Mouse (Mus musculus) heart, postnatal 0 days (tissue): ENCODE measurements around the gene Selenof. TPM values are rescaled to one million over a fixed set of nuclear protein-coding genes. Genes with fewer than 3 reads are reported as not detected.
A peak's percentile ranks its signal among the peaks of the same experiment; 100 is the strongest.

Experiments
- ATAC-seq: fragments of 200-750 bp; cut with Nextera tagmentation; 2 replicates; pipeline ENCODE4 v1.8.0; 2017; ENCODE audit warnings: low read depth, moderate number of reproducible peaks, moderate library complexity; ENCODE audit not compliant: insufficient read depth
- DNase-seq: peaks from one replicate; pipeline ENCODE4 v3.0.0-alpha.2; 2016; ENCODE audit warnings: low spot score
- H3K27ac ChIP-seq: fragments of 300-500 bp; sonication (generic); 2 replicates; pipeline ENCODE4 v1.5.1; 2014; ENCODE audit warnings: low read depth, mild to moderate bottlenecking
- H3K27me3 ChIP-seq: fragments of 300-500 bp; sonication (generic); 2 replicates; pipeline ENCODE4 v1.6.1; 2014; ENCODE audit warnings: low read length, mixed read lengths; ENCODE audit not compliant: control insufficient read depth, insufficient read depth
- H3K36me3 ChIP-seq: fragments of 300-500 bp; sonication (generic); replicated peaks from 2 replicates; pipeline ENCODE4 v1.6.1; 2014; ENCODE audit warnings: low read length, mixed read lengths; ENCODE audit not compliant: control insufficient read depth, insufficient read depth
- H3K4me1 ChIP-seq: fragments of 300-500 bp; sonication (generic); 2 replicates; pipeline ENCODE4 v1.6.1; 2014; ENCODE audit warnings: antibody characterized with exemption; ENCODE audit not compliant: control insufficient read depth, insufficient read depth
- H3K4me2 ChIP-seq: fragments of 300-500 bp; sonication (generic); 2 replicates; pipeline ENCODE4 v1.6.1; 2014; ENCODE audit warnings: low read depth, mild to moderate bottlenecking, low read length, moderate library complexity
- H3K4me3 ChIP-seq: fragments of 300-500 bp; sonication (generic); 2 replicates; pipeline ENCODE4 v1.5.1; 2014; ENCODE audit warnings: low read depth, low read length
- H3K9ac ChIP-seq: fragments of 300-500 bp; sonication (generic); replicated peaks from 2 replicates; pipeline ENCODE4 v1.6.1; 2014; ENCODE audit warnings: low read depth, low read length, mixed read lengths
- H3K9me3 ChIP-seq: fragments of 300-500 bp; sonication (generic); replicated peaks from 2 replicates; pipeline ENCODE4 v1.6.1; 2016; ENCODE audit warnings: low read length; ENCODE audit not compliant: control insufficient read depth
- CTCF ChIP-seq: IDR thresholded peaks from 2 replicates; pipeline ENCODE4 v1.5.1; 2016; ENCODE audit warnings: antibody characterized with exemption, control low read depth, low read depth
- EP300 ChIP-seq: IDR thresholded peaks from 2 replicates; pipeline ENCODE4 v1.6.1; 2016; ENCODE audit warnings: antibody characterized with exemption, low read depth
- WGBS: fragments of 180-500 bp; shearing (Covaris S2); extraction: QIAGEN DNeasy Blood & Tissue Kit; methylation state at CpG from one replicate; pipeline ENCODE4 v1.1.7; 2014; 5-methylcytosine and 5-hydroxymethylcytosine counted together
- polyA plus RNA-seq: library from polyadenylated mRNA; unstranded; fragments of >200 nt; fragmentation: Nextera tagmentation; extraction: Ambion mirVana; gene quantifications from 2 replicates; pipeline ENCODE4 v1.2.1, GENCODE M21; 2015
- total RNA-seq: library from RNA; depleted of rRNA; stranded (reverse); fragments of >200 nt; gene quantifications from 2 replicates; pipeline ENCODE4 v1.2.3, GENCODE M21; 2014; ENCODE audit warnings: low replicate concordance

The Selenof gene
- total and polyA plus RNA-seq, 2 experiments from 2014 or later = 245 to 416 TPM

- Histone ChIP-seq H3K36me3 (no peaks in the 10 kb centered on the region), H3K9me3 (no peaks in the 10 kb centered on the region), H3K4me1 (peaks cover 6% of the 10 kb centered on the region; the same call in 1 of the 2 replicates), H3K4me2 (no peak overlapping the region), H3K27ac (no peak overlapping the region), H3K4me3 (no peak overlapping the region), H3K9ac (no peak overlapping the region), H3K27me3 (no peaks in the 10 kb centered on the region)
- DNase-seq (no peak), ATAC-seq (no peak)
- no peak for TF ChIP-seq CTCF
- no peak for TF ChIP-seq EP300
- 71% methylated on average over 5 of the region's 5 CpGs for WGBS
These were observed 40.7 kb downstream of the Selenof start for GRCm38 (mm10) chr3:144610759-144611158.

GRCm38 (mm10) chr3:144611626-144612271 lies 41.6 kb downstream of the Selenof start:
- no peak for TF ChIP-seq EP300
- no peak for TF ChIP-seq CTCF
- Histone ChIP-seq H3K36me3 (no peaks in the 10 kb centered on the region), H3K27ac (peak overlapping the region; percentile 37), H3K4me3 (no peak overlapping the region), H3K9ac (no peak overlapping the region), H3K27me3 (no peaks in the 10 kb centered on the region), H3K4me2 (no peak overlapping the region), H3K4me1 (peaks cover 6% of the 10 kb centered on the region; the same call in 1 of the 2 replicates), H3K9me3 (no peaks in the 10 kb centered on the region)
- WGBS = 64% methylated on average over 8 of the region's 8 CpGs
- DNase-seq = peak; percentile 13
- ATAC-seq = peak; percentile 29; the same call in 1 of the 2 replicates

- no peak for ATAC-seq
- WGBS = 57% methylated on average over 6 of the region's 6 CpGs
- H3K4me2 ChIP-seq = no peak overlapping the region
- peaks cover 6% of the 10 kb centered on the region; the same call in 1 of the 2 replicates for H3K4me1 ChIP-seq
- DNase-seq = no peak
- H3K27me3 ChIP-seq = no peaks in the 10 kb centered on the region
- H3K36me3 ChIP-seq = no peaks in the 10 kb centered on the region
- H3K9me3 ChIP-seq = no peaks in the 10 kb centered on the region
- H3K4me3 ChIP-seq = no peak overlapping the region
- no peak overlapping the region for H3K27ac ChIP-seq
- TF ChIP-seq EP300 = no peak
- no peak for TF ChIP-seq CTCF
- no peak overlapping the region for H3K9ac ChIP-seq
These were observed 42.3 kb downstream of the Selenof start for GRCm38 (mm10) chr3:144612382-144612781.

GRCm38 (mm10) chr3:144614277-144614676 lies 44.2 kb downstream of the Selenof start:
- Histone ChIP-seq H3K27me3 (no peaks in the 10 kb centered on the region), H3K4me1 (peaks cover 11% of the 10 kb centered on the region; the same call in 1 of the 2 replicates), H3K4me3 (no peak overlapping the region), H3K9ac (no peak overlapping the region), H3K9me3 (no peaks in the 10 kb centered on the region), H3K27ac (no peak overlapping the region), H3K4me2 (no peak overlapping the region), H3K36me3 (no peaks in the 10 kb centered on the region)
- 72% methylated on average over 6 of the region's 6 CpGs for WGBS
- TF ChIP-seq EP300 = no peak
- no peak for TF ChIP-seq CTCF
- ATAC-seq (no peak), DNase-seq (no peak)

GRCm38 (mm10) chr3:144614698-144615097 lies 44.6 kb downstream of the Selenof start:
- no peak overlapping the region for H3K4me3 ChIP-seq
- H3K9me3 ChIP-seq = no peaks in the 10 kb centered on the region
- TF ChIP-seq CTCF = no peak
- H3K9ac ChIP-seq = no peak overlapping the region
- DNase-seq (no peak), ATAC-seq (no peak)
- H3K27ac ChIP-seq = no peak overlapping the region
- H3K4me2 ChIP-seq = no peak overlapping the region
- WGBS = 73% methylated on average over 10 of the region's 10 CpGs
- peaks cover 11% of the 10 kb centered on the region; the same call in 1 of the 2 replicates for H3K4me1 ChIP-seq
- no peaks in the 10 kb centered on the region for H3K27me3 ChIP-seq
- H3K36me3 ChIP-seq = no peaks in the 10 kb centered on the region

- no peak overlapping the region for H3K4me2 ChIP-seq
- H3K36me3 ChIP-seq = no peaks in the 10 kb centered on the region
- 27% methylated on average over 9 of the region's 9 CpGs for WGBS
- no peaks in the 10 kb centered on the region for H3K27me3 ChIP-seq
- no peak for ATAC-seq
- H3K9me3 ChIP-seq = no peaks in the 10 kb centered on the region
- H3K27ac ChIP-seq = 0 out of 2 replicates have a peak overlapping the region, but pooled peaks have one; percentile 0
- TF ChIP-seq EP300 (no peak), CTCF (no peak)
- H3K4me1 ChIP-seq = peaks cover 11% of the 10 kb centered on the region; the same call in 1 of the 2 replicates
- no peak overlapping the region for H3K9ac ChIP-seq
- no peak overlapping the region for H3K4me3 ChIP-seq
- no peak for DNase-seq
These were observed 45.4 kb downstream of the Selenof start for GRCm38 (mm10) chr3:144615459-144615858.
